Mouse (Mus musculus) layer of hippocampus, postnatal 10 days (tissue): ENCODE measurements around the gene Dnpep. TPM values are rescaled to one million over a fixed set of nuclear protein-coding genes. Genes with fewer than 3 reads are reported as not detected.
A peak's percentile ranks its signal among the peaks of the same experiment; 100 is the strongest.

ENCODE experiments used
- DNase-seq, 2 experiments: peaks; one replicate each; pipeline ENCODE4 v3.0.0; 2021; ENCODE audit warnings: low spot score in 2 of 2
- total RNA-seq, 2 experiments: library from RNA; stranded (reverse); gene quantifications; 2 replicates each; pipeline ENCODE4 v1.2.3; 2021

Dnpep gene
- total RNA-seq, 2 experiments from 2014 or later, result 59.7 to 66.2 TPM

DNA sequence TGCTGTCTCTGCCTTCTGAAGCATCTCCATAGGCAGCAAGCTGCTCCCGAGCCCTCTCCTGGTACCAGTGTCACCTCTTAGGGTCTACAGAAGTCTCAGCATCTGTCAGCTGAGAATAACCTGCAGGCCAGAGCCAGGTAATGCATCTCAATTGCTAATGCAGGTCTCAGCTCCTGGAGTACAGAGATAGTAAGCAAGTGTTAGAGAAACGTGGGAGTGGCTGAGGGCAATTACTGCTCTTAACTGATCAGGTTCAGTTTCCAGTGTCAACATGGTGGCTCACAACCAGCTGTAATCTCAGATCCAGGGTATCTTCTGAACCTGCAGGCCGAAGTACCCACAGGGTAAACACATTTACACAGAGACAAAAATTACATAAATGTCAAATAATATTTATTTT is 18.7 kb upstream of the Dnpep start:
- no peak for DNase-seq

GRCm38 (mm10) chr1:75331271-75331670 is 13.5 kb upstream of the Dnpep start:
- no peak for DNase-seq

GRCm38 (mm10) chr1:75327461-75327860 is 9.7 kb upstream of the Dnpep start:
- DNase-seq, result no peak

GRCm38 (mm10) chr1:75319166-75319565 is 1.4 kb upstream of the Dnpep start:
- no peak for DNase-seq

DNA sequence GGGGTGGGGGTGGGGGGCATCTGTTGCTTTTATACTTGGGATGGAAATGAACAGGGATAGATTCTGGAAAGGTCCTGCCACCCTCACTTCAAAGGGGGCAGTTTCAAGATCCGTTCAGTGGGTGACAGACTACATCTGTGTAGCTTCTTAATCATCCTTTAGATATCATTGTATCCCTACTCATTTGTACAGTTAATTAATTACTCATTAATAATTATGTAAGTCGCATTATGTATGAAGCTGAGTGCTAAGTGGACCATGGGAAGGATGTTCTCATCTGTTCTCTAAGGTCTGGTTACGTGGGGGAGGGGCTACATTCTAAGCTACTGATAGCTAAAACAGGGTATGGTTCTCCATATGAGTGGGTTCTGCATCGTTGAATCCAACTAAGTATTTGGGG is 946 bp upstream of the Dnpep start:
- DNase-seq, result no peak

GRCm38 (mm10) chr1:75318301-75318700 is 511 bp upstream of the Dnpep start:
- no peak for DNase-seq

GRCm38 (mm10) chr1:75316861-75317240 is 939 bp downstream of the Dnpep start:
- peak; percentile 78 to 82 for DNase-seq

DNA sequence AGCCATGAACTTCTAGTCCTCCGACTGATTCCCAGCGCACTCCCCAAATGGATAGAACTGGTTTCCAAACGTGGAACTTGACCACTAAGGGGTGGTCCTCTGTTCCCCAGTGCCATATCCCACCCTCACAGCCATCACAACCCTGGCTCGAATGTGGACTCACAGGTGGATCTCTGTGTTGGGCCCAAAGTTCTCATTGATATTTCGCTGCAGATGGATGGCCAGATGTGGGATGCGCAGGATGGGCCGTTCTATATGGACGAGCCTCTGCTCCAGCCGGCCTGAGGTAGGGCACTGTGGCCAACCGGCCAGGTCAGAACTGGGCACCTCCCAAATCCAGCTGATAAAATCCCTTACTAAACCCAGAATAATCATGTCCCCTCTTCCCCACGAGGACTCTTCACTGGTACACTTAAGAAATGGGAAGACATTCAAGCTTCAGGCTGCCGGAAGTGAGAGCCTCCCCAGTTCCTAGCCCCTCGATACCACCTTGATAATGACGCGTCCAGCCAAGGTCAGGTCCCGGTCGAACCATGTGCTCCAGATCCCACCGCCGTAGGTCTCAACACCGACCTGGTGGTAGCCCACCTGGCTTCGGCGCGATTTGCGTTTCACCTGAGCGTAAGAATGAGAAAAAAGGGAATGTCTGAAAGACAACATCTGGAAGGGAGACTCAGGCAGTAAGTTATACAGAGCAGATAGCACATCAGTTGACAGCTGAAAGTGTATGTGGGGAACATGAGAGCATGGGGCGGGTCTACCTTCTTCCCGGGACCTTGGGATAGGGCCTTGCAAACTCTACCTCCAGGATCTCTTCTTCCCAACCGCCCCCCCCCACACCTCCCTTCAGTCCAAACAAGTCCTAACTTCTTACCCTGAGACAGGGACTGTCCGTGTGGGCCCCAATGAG is 2.1 kb downstream of the Dnpep start:
- no peak for DNase-seq

DNA sequence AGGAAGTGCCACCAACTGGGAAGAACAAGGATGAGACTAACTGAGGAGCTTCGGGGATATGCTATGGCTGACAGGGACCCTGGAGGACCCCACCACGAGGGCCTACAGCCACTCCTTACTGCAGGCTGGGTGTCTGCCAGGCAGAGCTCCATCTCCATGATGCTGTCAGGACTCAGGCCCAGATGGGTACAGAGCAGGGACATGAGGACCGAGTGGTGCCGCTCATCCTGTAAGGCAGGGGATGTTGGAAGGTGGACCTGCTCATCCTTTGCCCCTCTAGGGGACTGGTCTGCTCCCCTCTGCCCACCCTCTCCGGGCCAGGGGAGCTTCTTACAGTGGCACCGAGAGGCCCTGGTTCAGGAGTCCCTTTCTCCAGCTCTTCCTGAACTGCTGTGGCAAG is 2.8 kb downstream of the Dnpep start:
- DNase-seq, result no peak

DNA sequence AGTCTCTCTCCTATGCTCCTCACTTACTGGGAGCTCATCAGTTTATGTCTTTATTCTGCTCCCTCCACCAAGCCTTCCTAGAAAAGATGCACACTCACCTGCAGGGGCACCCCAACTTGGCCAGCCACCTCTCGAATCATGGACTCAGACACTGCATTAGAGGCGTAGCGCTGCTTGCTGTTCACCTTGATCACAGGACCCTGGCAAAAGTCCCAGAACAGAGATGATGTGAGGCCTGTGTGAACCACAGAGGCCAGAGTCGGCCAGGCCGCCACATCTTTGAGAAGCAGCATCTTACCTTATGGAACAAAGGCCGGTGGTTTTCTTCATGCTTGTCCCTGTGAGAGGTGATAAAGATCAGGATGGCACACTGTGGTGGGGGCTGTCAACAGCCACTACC is 6.1 kb downstream of the Dnpep start:
- DNase-seq, result no peak

DNA sequence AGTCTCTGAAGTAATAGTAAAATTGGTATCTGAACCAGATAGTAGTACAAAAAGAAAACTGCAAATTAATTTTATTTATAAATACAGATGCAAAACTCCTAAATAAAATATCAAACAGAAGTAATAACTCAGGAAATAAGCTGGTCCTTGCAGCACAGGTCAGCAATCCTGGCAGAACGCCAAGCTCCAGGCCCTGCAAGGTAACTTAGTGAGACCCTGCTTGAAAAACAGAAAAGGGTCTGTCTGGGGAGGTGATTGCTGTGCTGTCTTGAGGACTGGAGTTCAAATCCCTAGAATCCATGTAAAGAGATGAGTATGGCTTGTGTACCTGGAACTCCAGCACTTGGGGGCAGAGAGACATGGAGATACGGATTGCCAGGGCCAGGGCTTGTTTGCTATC is 13.1 kb downstream of the Dnpep start:
- DNase-seq, result no peak

DNA sequence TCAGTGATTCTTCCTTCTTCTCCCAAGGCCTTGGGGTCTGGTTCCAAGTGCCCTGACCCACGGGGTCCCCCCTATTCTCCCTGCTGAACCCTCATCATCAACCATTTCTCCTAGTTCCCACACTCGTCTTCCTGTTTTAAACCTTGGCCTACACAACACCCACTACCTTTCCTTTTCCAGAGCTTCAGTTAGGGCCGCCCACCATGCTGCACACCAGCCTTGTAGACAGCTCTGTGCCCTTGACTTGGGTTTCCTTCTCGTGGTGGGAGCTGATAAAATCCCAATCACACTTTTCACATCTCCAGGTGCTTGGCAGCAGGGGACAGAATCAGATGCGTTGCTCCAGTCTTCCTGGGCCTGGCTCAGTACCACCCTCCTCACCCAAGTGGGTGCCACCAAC is 23.5 kb downstream of the Dnpep start:
- no peak for DNase-seq

- no peak for DNase-seq
Observed at GRCm38 (mm10) chr1:75293331-75293701, 24.5 kb downstream of the Dnpep start.

GRCm38 (mm10) chr1:75292476-75293330 is 25.1 kb downstream of the Dnpep start:
- no peak for DNase-seq

GRCm38 (mm10) chr1:75291321-75291720 is 26.5 kb downstream of the Dnpep start:
- DNase-seq, result no peak

- peak; percentile 63 to 76 for DNase-seq
Observed at GRCm38 (mm10) chr1:75290582-75290981, 27.2 kb downstream of the Dnpep start.

GRCm38 (mm10) chr1:75289888-75290431 is 27.8 kb downstream of the Dnpep start:
- DNase-seq, result no peak

- DNase-seq, result peak; percentile 43 to 51
Observed at GRCm38 (mm10) chr1:75289376-75289775, 28.4 kb downstream of the Dnpep start.

- no peak for DNase-seq
Observed at GRCm38 (mm10) chr1:75284911-75285310, 32.9 kb downstream of the Dnpep start.

- peak in 1 of 2 experiments; percentile 47 for DNase-seq
Observed at GRCm38 (mm10) chr1:75283017-75283416, 34.8 kb downstream of the Dnpep start.

DNA sequence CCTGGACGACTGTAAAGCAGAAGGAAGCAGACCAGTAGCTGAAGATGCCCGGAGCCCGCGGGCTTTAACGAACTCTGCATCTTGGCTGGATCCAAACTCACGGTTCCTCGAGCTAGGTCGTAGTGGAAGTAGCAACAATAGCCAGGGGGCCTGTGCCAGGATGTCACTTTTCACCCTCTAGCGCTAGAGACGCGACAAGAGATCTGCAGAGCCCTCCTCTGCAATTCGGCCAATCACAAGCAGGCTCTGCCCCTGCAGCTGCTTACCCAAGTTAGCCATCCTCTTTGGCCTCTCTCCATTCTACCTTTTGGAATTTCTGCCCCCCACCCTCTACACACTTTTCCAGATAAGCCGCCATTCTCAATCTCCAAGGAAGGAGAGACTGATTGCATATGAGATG is 39.6 kb downstream of the Dnpep start, which contains the start of gene Resp18:
TSS of gene Resp18 (minus strand) at position 188 of the 400 bp plus-strand sequence.
- DNase-seq, result no peak
